Mouse (Mus musculus) lung, embryonic 14.5 days (tissue): ENCODE measurements at regions not wholly inside any gene's neighbourhood (a gene's known extent, or its start where the extent isn't known, plus 50 kb on each side); places are given as distances from the start of the nearest gene placed in this dataset.

Source experiments
- ATAC-seq: fragments of 200-750 bp; cut with Nextera tagmentation; 2 replicates; pipeline ENCODE4 v1.8.0; 2017; ENCODE audit warnings: mild to moderate bottlenecking, moderate TSS enrichment, moderate library complexity; ENCODE audit not compliant: insufficient read depth
- DNase-seq: peaks from one replicate; pipeline ENCODE4 v3.0.0-alpha.2; 2015
- H3K27ac ChIP-seq: fragments of 300-500 bp; sonication (generic); 2 replicates; pipeline ENCODE4 v1.5.1; 2014; ENCODE audit warnings: low read depth, mild to moderate bottlenecking, moderate library complexity
- H3K27me3 ChIP-seq: fragments of 300-500 bp; sonication (generic); 2 replicates; pipeline ENCODE4 v1.6.1; 2014; ENCODE audit warnings: low read length, control low read depth; ENCODE audit not compliant: insufficient read depth
- H3K36me3 ChIP-seq: fragments of 300-500 bp; sonication (generic); 2 replicates; pipeline ENCODE4 v1.6.1; 2014; ENCODE audit warnings: control low read depth; ENCODE audit not compliant: insufficient read depth
- H3K4me1 ChIP-seq: fragments of 300-500 bp; sonication (generic); 2 replicates; pipeline ENCODE4 v1.6.1; 2014; ENCODE audit warnings: antibody characterized with exemption, control low read depth; ENCODE audit not compliant: insufficient read depth
- H3K4me2 ChIP-seq: fragments of 300-500 bp; sonication (generic); 2 replicates; pipeline ENCODE4 v1.6.1; 2014; ENCODE audit warnings: mild to moderate bottlenecking
- H3K4me3 ChIP-seq: fragments of 300-500 bp; sonication (generic); 2 replicates; pipeline ENCODE4 v1.5.1; 2014; ENCODE audit warnings: low read depth, low read length
- H3K9ac ChIP-seq: fragments of 300-500 bp; sonication (generic); 2 replicates; pipeline ENCODE4 v1.6.1; 2014
- H3K9me3 ChIP-seq: fragments of 300-500 bp; sonication (generic); 2 replicates; pipeline ENCODE4 v1.6.1; 2016; ENCODE audit warnings: low read depth, low read length, control low read depth
- CTCF ChIP-seq: IDR thresholded peaks from 2 replicates; pipeline ENCODE4 v1.5.1; 2016; ENCODE audit warnings: antibody characterized with exemption, low read depth
- WGBS: fragments of 180-500 bp; shearing (Covaris S2); extraction: QIAGEN DNeasy Blood & Tissue Kit; methylation state at CpG from one replicate; pipeline ENCODE4 v1.1.7; 2014; 5-methylcytosine and 5-hydroxymethylcytosine counted together

DNA sequence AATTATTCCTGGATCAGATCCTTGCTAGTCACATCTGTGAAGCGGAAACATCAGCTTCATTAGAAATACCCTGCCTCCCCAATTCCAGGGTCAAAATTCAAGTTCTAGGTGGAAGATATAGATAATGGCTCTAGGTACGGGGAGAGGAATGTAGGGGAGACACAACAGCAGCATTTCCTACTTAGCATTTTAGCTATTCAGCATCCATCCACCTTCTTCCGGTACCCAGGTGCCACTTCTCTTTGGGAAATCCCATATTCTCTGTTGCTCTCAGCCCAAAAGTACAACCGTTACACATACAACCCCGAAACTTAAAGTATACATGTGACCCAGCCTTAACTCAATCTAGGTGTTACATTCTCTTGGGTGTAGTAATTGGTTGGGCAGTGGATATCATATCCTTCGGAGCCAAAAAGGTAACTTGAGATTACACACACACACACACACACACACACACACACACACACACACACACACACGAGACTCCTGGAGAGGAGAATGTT is 112.9 kb downstream of the Zfp36l1 start:
- H3K36me3 ChIP-seq: no peaks in the 10 kb centered on the region
- no peaks in the 10 kb centered on the region for H3K9me3 ChIP-seq
- no peak for ATAC-seq
- DNase-seq: no peak
- WGBS: 93% methylated on average over 6 of the region's 7 CpGs
- peak overlapping the region; percentile 78; the same call in 1 of the 2 replicates for H3K27ac ChIP-seq
- TF ChIP-seq CTCF: no peak
- H3K27me3 ChIP-seq: no peaks in the 10 kb centered on the region
- no peak overlapping the region for H3K4me2 ChIP-seq
- H3K4me1 ChIP-seq: peaks cover 24% of the 10 kb centered on the region
- no peak overlapping the region for H3K9ac ChIP-seq
- no peak overlapping the region for H3K4me3 ChIP-seq

DNA sequence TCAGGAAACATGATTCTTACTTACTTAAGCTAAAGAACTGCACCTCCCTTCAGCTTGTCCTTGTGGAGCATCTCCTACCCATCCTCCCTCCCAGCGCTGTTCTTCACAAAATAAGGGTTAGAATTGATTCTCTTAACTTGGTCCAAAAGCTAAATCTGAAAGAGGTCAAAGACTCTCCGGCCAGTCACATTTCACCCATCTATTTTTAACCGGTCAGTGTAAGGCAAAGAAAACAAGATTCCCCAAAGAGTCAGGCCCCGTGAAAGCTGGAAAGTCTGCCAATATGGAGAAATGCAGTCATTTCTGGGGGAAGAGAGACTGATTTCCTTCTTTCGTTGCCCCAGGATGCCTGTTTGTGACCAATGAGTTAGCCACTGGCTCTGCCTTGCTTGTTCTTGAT is 114.0 kb downstream of the Zfp36l1 start:
- no peak overlapping the region for H3K4me3 ChIP-seq
- no peak overlapping the region for H3K9ac ChIP-seq
- H3K9me3 ChIP-seq: no peaks in the 10 kb centered on the region
- H3K27ac ChIP-seq: peak overlapping the region; percentile 78
- ATAC-seq (no peak), DNase-seq (peak; percentile 41)
- no peak for TF ChIP-seq CTCF
- H3K36me3 ChIP-seq: no peaks in the 10 kb centered on the region
- no peaks in the 10 kb centered on the region for H3K27me3 ChIP-seq
- 57% methylated on average over 5 of the region's 5 CpGs for WGBS
- H3K4me1 ChIP-seq: peaks cover 35% of the 10 kb centered on the region
- H3K4me2 ChIP-seq: no peak overlapping the region

DNA sequence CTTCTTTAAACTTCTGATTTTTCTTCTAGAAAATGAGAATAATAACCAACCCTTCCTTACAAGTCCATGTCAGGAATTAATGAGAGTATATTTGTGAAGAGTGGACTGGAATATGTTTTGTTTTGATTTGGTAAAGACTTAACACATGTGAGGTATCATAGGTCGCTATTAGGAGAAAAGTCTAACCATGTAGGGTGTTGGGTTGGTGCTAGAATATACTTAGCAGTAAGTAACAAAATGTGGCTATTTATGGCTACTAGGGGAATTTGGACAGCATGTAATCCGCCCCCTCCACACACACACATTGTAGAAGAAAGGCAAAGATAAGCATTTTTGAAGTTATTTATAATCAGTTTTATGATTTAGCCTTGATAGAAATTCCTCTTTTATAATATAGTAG is 114.5 kb downstream of the Zfp36l1 start:
- Histone ChIP-seq H3K9me3 (no peaks in the 10 kb centered on the region), H3K36me3 (no peaks in the 10 kb centered on the region), H3K27me3 (no peaks in the 10 kb centered on the region), H3K27ac (peak overlapping the region; percentile 3; the same call in 1 of the 2 replicates), H3K4me2 (no peak overlapping the region), H3K4me3 (no peak overlapping the region), H3K4me1 (peaks cover 40% of the 10 kb centered on the region), H3K9ac (no peak overlapping the region)
- WGBS: 66% methylated on average over 2 of the region's 2 CpGs
- no peak for ATAC-seq
- TF ChIP-seq CTCF: no peak
- DNase-seq: peak; percentile 36

DNA sequence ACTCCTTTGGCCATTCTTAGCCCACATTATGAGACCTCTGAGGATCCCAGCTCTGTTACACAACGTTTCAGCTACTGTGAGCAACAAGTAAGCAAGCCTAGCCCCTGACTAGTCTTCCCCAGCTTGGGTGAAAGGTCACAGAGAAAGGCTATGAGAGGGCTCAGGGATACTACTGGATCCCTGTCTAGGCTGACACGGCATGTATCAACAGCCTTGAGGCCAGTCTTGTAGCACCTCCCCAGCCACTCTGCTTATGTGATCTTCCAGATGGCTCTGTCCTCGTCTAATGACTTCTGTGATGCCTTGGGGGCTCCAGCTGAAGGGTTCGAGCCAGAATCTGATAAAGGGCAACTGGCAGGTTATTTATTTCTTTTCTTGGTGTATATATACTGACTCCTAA is 115.6 kb downstream of the Zfp36l1 start:
- no peak overlapping the region for H3K9ac ChIP-seq
- H3K4me2 ChIP-seq: no peak overlapping the region
- no peaks in the 10 kb centered on the region for H3K9me3 ChIP-seq
- no peak overlapping the region for H3K4me3 ChIP-seq
- 37% methylated on average over 4 of the region's 4 CpGs for WGBS
- peaks cover 42% of the 10 kb centered on the region for H3K4me1 ChIP-seq
- no peak for TF ChIP-seq CTCF
- H3K36me3 ChIP-seq: no peaks in the 10 kb centered on the region
- no peak for DNase-seq
- H3K27me3 ChIP-seq: no peaks in the 10 kb centered on the region
- no peak for ATAC-seq
- H3K27ac ChIP-seq: no peak overlapping the region

DNA sequence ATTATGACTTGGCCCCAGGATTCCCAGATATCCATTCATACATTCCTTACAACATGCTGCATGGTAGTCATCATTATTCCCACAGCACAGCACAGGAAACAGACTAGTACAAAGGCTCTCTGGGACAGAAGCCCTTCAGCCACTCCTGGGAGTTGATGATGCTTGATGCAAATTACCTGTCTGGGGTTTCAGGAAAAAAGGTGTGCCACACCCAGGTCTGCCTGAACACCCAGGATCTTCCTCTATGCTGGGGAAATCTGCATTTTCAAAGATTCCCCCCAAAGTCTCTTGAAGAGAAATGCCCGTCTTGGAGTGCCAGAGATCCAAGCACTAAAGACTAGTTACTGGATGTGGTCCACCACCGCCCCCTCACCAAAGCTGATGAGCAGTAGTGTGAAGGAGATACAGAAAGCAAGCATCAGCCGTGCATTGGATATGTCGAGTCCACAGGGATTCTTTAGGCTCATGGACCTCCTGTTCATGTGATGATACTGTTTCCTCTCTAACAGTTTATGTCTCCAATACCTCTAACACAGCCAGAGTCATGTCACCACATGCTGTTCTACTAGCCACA is 117.2 kb downstream of the Zfp36l1 start:
- Histone ChIP-seq H3K9me3 (no peaks in the 10 kb centered on the region), H3K27me3 (no peaks in the 10 kb centered on the region), H3K27ac (no peak overlapping the region), H3K36me3 (no peaks in the 10 kb centered on the region), H3K4me2 (no peak overlapping the region), H3K4me3 (no peak overlapping the region), H3K4me1 (peaks cover 41% of the 10 kb centered on the region), H3K9ac (no peak overlapping the region)
- DNase-seq (no peak), ATAC-seq (no peak)
- WGBS: 82% methylated on average over 4 of the region's 4 CpGs
- TF ChIP-seq CTCF: no peak

DNA sequence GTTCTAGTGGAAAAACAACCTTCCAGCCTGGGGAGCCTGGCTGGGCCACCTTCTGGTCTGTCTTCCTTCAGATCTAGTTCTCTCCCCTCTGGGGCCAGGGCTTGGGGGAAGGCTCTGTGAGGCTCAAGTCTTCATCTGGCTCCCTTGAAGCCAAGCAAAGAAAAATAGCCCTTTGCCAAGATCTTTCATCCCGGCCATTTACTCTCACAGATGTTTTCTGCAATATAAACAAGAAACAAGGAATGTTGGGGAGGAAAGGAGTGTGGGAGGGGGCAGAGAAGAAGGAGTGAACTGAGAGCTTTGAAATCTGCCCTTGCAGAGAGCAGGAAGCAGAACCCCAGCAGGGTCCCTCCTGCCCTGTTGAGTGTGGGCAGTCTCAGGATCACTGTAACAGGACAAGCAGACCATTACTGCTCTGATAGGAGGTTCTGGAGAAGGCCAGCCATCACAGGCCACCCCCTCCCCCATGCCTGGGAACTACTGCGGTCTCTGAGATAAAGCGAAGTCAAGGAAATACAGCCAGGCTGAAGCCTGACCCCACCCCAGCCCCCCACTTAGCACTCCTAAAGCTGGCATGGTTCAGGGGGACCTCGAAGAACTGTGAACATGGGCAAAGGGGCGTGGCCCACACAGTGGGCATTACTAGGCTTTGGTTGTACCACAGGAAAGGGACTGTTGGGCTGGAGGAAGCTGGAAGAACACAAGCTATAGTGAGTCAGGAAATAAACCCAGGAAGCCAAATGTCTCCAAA is 118.8 kb downstream of the Zfp36l1 start:
- H3K4me2 ChIP-seq: peak overlapping the region; percentile 18
- no peaks in the 10 kb centered on the region for H3K9me3 ChIP-seq
- 25% methylated on average over 5 of the region's 5 CpGs for WGBS
- no peak overlapping the region for H3K4me3 ChIP-seq
- peak overlapping the region; percentile 91 for H3K27ac ChIP-seq
- TF ChIP-seq CTCF: no peak
- peaks cover 47% of the 10 kb centered on the region for H3K4me1 ChIP-seq
- 0 out of 2 replicates have a peak overlapping the region, but pooled peaks have one; percentile 17 for H3K9ac ChIP-seq
- peak; percentile 93 for ATAC-seq
- DNase-seq: peak; percentile 92
- no peaks in the 10 kb centered on the region for H3K27me3 ChIP-seq
- no peaks in the 10 kb centered on the region for H3K36me3 ChIP-seq

DNA sequence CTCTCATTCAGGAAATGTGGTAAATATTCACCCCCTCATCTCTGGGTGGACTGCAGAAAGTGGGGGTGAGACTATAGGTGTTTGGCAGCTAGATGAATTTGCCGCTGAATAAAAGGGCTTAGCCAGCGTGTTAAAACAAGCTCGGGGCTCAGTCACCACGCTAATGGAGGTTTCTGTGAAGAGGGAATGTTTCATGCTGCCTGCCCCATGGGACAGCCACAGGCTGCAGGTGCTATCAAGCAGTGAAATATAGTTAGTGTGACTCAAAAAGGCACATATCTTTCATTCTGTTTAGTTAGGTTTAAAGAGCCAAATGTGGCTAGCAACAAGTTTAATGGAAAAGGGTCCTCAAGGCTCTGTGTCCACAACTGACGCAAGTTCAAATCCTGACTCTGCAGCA is 121.5 kb downstream of the Zfp36l1 start:
- ATAC-seq (no peak), DNase-seq (no peak)
- TF ChIP-seq CTCF: no peak
- Histone ChIP-seq H3K9me3 (no peaks in the 10 kb centered on the region), H3K4me1 (peaks cover 57% of the 10 kb centered on the region), H3K4me2 (no peak overlapping the region), H3K36me3 (no peaks in the 10 kb centered on the region), H3K27me3 (no peaks in the 10 kb centered on the region), H3K9ac (no peak overlapping the region), H3K4me3 (no peak overlapping the region), H3K27ac (no peak overlapping the region)
- WGBS: 50% methylated on average over 5 of the region's 5 CpGs
